Mouse (Mus musculus) cerebral cortex, adult 2 months (tissue): Measurements from ENCODE around the gene Gm20696.

Source experiments
- WGBS: fragments of 180-500 bp; shearing (Covaris S2); methylation state at CpG from one replicate; pipeline ENCODE4 v1.1.7; 2018; 5-methylcytosine and 5-hydroxymethylcytosine counted together

Gene Gm20696

GRCm38 (mm10) chr6:99401211-99401610 lies 265.4 kb downstream of the Gm20696 start:
- 60% methylated on average over 2 of the region's 2 CpGs for WGBS

GRCm38 (mm10) chr6:99395745-99396144 lies 270.9 kb downstream of the Gm20696 start:
- 76% methylated on average over 12 of the region's 12 CpGs for WGBS

GRCm38 (mm10) chr6:99394801-99395200 lies 271.8 kb downstream of the Gm20696 start:
- WGBS: 76% methylated on average over 5 of the region's 5 CpGs

- 88% methylated on average over 6 of the region's 6 CpGs for WGBS
Measured at GRCm38 (mm10) chr6:99392484-99392883, 274.1 kb downstream of the Gm20696 start.

GRCm38 (mm10) chr6:99388741-99389675 lies 277.6 kb downstream of the Gm20696 start:
- 58% methylated on average over 19 of the region's 19 CpGs for WGBS

GRCm38 (mm10) chr6:99388023-99388422 lies 278.6 kb downstream of the Gm20696 start:
- WGBS: 85% methylated on average over 5 of the region's 5 CpGs

- 72% methylated on average over 2 of the region's 2 CpGs for WGBS
Measured at GRCm38 (mm10) chr6:99385059-99385604, 281.5 kb downstream of the Gm20696 start.

GRCm38 (mm10) chr6:99383846-99384472 lies 282.6 kb downstream of the Gm20696 start:
- WGBS: 73% methylated on average over 4 of the region's 4 CpGs

- WGBS: 77% methylated on average over 5 of the region's 5 CpGs
Measured at GRCm38 (mm10) chr6:99380146-99380545, 286.5 kb downstream of the Gm20696 start.

GRCm38 (mm10) chr6:99378997-99379710 lies 287.4 kb downstream of the Gm20696 start:
- 72% methylated on average over 7 of the region's 7 CpGs for WGBS

GRCm38 (mm10) chr6:99377716-99378115 lies 288.9 kb downstream of the Gm20696 start:
- 60% methylated on average over 4 of the region's 4 CpGs for WGBS

- 73% methylated on average over 2 of the region's 2 CpGs for WGBS
Measured at GRCm38 (mm10) chr6:99377131-99377530, 289.5 kb downstream of the Gm20696 start.

GRCm38 (mm10) chr6:99376721-99377120 lies 289.9 kb downstream of the Gm20696 start:
- 65% methylated on average over 8 of the region's 8 CpGs for WGBS

GRCm38 (mm10) chr6:99375865-99376264 lies 290.7 kb downstream of the Gm20696 start:
- WGBS: 30% methylated on average over 6 of the region's 6 CpGs

GRCm38 (mm10) chr6:99375376-99375775 lies 291.2 kb downstream of the Gm20696 start:
- WGBS: 53% methylated on average over 4 of the region's 4 CpGs

GRCm38 (mm10) chr6:99374448-99375271 lies 291.9 kb downstream of the Gm20696 start:
- 62% methylated on average over 19 of the region's 19 CpGs for WGBS

GRCm38 (mm10) chr6:99372427-99372826 lies 294.2 kb downstream of the Gm20696 start:
- 54% methylated on average over 5 of the region's 5 CpGs for WGBS

- 78% methylated on average over 6 of the region's 6 CpGs for WGBS
Measured at GRCm38 (mm10) chr6:99372016-99372415, 294.6 kb downstream of the Gm20696 start.

GRCm38 (mm10) chr6:99369931-99370330 lies 296.7 kb downstream of the Gm20696 start:
- 85% methylated on average over 2 of the region's 2 CpGs for WGBS

GRCm38 (mm10) chr6:99369156-99369555 lies 297.4 kb downstream of the Gm20696 start:
- 84% methylated on average over 3 of the region's 3 CpGs for WGBS
